Mouse (Mus musculus) cerebellum, adult 9-10 months (tissue): ENCODE measurements at regions not wholly inside any gene's neighbourhood (a gene's known extent, or its start where the extent isn't known, plus 50 kb on each side); places are given as distances from the start of the nearest gene placed in this dataset.
A peak's percentile ranks its signal among the peaks of the same experiment; 100 is the strongest.

Experiments used
- DNase-seq: peaks from one replicate; pipeline ENCODE4 v3.0.0; 2022

DNA sequence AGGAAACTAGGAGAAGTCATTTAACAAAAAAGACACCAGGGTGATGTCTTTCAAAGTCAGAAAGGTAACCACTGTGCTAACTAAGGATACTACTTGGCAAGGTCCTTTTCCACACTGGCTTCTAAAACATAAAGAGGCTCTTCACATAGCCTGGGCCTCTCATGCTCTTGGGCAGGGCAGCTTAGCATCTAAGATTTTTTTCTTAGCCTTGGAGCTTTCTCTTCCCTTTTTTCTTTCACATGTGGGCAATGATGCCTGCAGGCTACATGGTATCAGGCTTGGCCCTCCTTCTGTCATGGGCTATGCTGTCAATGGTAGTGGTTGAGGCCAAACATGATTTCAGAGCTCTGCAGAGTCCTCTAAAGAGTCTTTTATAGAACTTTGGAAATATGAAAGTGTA lies 60.6 kb downstream of the Serpinb6d start:
- DNase-seq, result no peak

DNA sequence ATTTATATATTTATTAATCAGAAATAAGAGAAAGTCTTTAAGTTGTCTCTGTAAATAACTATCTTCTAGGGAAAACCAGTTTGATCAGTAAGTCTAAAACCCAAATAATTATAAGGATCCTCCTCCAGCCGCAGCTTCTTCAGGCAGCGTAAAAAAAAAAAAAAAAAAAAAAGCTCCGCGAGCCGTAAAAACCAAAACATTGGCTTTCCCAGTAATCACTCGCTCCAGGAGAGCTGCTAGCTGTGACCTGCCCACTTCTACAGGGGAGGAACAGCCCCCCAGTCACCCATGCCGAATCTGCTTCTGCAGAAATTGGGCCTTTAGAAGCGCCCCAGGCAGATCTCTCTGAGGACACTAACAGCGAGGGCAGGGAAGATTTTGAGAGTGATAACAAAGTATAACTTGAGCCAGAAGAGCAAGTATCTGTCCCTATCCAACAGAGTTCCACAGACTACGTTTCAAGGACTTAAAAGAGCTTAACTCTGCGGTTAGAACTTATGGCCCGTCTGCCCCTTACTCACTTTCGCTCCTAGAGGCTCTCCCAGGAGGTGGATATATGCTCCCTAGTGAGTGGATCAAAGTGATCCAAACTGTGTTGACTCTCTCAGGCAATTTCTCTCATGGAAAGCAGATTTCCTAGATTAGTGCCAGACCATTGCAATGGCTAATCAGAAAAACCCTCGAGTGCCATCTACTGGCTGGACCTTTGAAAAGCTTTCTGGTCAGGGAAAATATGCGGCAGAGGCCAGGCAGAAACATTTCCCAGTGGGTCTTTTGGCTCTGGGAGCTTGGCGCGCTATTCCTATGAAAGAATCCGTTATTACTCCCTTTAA lies 80.7 kb downstream of the Serpinb6e start:
- DNase-seq, result peak; percentile 78

DNA sequence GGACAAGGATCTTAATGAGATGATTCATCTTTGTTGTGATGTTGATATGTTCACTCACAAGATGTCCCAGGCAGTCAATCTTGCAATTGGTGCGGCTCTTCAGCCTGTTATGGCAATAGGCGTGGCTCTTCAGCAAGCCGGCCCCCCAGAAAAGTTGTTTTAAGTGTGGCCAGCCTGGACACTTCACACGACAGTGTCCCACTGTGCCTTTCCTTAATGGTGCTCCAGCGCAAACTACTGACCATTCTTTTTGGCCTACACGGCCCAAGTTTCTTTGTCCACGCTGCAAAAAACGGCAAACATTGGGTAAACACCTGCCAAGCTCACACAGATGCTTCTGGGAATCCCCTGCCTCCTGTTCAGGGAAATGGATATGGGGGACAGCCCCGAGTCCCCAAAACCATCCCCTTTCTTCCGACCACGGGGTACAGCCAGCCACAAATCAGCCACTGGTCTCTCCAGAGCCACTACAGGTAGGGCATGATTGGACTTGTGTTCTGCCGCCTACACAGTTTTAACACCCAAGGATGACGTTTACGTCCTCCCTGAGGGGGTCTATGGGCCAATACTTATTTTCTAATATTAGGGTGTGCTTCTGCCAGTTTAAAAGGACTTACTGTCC lies 79.8 kb downstream of the Serpinb6e start:
- DNase-seq, result no peak
